Mouse (Mus musculus) liver, adult 2 months (tissue): ENCODE measurements around the gene Iqcg.

Source experiments
- CTCF ChIP-seq: fragments of 200-500 bp; IDR thresholded peaks from 2 replicates; pipeline ENCODE4 v1.5.1; 2011; ENCODE audit warnings: low read depth, low read length, control low read depth
- POLR2A ChIP-seq: fragments of 200-500 bp; IDR thresholded peaks from 2 replicates; pipeline ENCODE4 v1.6.1; 2011; ENCODE audit warnings: low read length, control low read depth; ENCODE audit not compliant: insufficient read depth; ENCODE audit errors: extremely low read depth

DNA sequence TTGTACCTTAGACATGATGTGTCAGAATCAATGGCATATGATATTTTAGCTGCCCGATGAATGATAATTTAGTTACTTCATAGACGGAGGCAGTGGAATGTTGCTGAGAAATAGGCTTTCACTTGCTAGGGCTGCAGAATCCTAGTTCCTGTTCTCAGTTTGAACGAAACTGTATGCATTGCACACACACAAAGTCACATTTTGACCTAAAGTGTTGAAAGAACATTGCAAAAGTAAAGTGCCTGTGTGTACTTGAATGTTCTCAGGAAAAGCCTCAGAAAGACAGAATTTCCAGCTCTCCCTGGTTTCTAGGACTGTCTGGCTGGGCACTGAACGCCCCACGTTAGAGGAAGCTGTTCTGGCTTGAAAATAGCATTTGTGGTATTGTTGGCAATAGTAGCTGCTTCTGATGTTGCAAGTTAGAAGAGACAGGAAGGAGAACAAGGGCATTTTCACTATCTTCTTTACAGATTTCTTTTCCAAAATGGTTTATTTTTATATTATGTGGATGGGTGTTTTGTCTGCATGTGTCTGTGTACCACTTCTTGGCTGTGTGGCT, 21.1 kb upstream of the Iqcg start:
- TF ChIP-seq POLR2A (no peak), CTCF (no peak)
